Mouse (Mus musculus) lung, embryonic 16.5 days (tissue): ENCODE measurements around the gene Acot12. TPM values are rescaled to one million over a fixed set of nuclear protein-coding genes. Genes with fewer than 3 reads are reported as not detected.

ENCODE experiments used
- ATAC-seq: fragments of 200-750 bp; cut with Nextera tagmentation; 2 replicates; pipeline ENCODE4 v1.8.0; 2017; ENCODE audit warnings: low read depth, mild to moderate bottlenecking, moderate library complexity
- H3K27ac ChIP-seq: fragments of 300-500 bp; sonication (generic); 2 replicates; pipeline ENCODE4 v1.5.1; 2014; ENCODE audit warnings: mild to moderate bottlenecking, control low read depth, low read length
- H3K27me3 ChIP-seq: fragments of 300-500 bp; sonication (generic); 2 replicates; pipeline ENCODE4 v1.6.1; 2014; ENCODE audit warnings: low read depth, low read length, mixed read lengths; ENCODE audit not compliant: control insufficient read depth, insufficient read depth
- H3K36me3 ChIP-seq: fragments of 300-500 bp; sonication (generic); 2 replicates; pipeline ENCODE4 v1.6.1; 2014; ENCODE audit warnings: low read length; ENCODE audit not compliant: control insufficient read depth, insufficient read depth
- H3K4me1 ChIP-seq: fragments of 300-500 bp; sonication (generic); replicated peaks from 2 replicates; pipeline ENCODE4 v1.6.1; 2014; ENCODE audit warnings: low read length, mixed read lengths; ENCODE audit not compliant: control insufficient read depth, insufficient read depth
- H3K4me2 ChIP-seq: fragments of 300-500 bp; sonication (generic); 2 replicates; pipeline ENCODE4 v1.6.1; 2014; ENCODE audit warnings: low read depth, low read length, control low read depth
- H3K4me3 ChIP-seq: fragments of 300-500 bp; sonication (generic); 2 replicates; pipeline ENCODE4 v1.5.1; 2014; ENCODE audit warnings: mild to moderate bottlenecking, low read length, control low read depth
- H3K9ac ChIP-seq: fragments of 300-500 bp; sonication (generic); 2 replicates; pipeline ENCODE4 v1.6.1; 2014; ENCODE audit warnings: low read length, control low read depth
- H3K9me3 ChIP-seq: fragments of 300-500 bp; sonication (generic); 2 replicates; pipeline ENCODE4 v1.6.1; 2016; ENCODE audit warnings: low read length; ENCODE audit not compliant: control insufficient read depth
- WGBS: fragments of 180-500 bp; shearing (Covaris S2); extraction: QIAGEN DNeasy Blood & Tissue Kit; methylation state at CpG from one replicate; pipeline ENCODE4 v1.1.7; 2014; 5-methylcytosine and 5-hydroxymethylcytosine counted together
- polyA plus RNA-seq: library from polyadenylated mRNA; unstranded; fragments of >200 nt; fragmentation: Nextera tagmentation; extraction: Ambion mirVana; gene quantifications from 2 replicates; pipeline ENCODE4 v1.2.1, GENCODE M21; 2015

The Acot12 gene
- polyA plus RNA-seq, 1 experiment from 2014 or later: not detected

- peaks cover 28% of the 10 kb centered on the region for H3K36me3 ChIP-seq
- WGBS: 78% methylated on average over 5 of the region's 5 CpGs
Observed at GRCm38 (mm10) chr13:91801726-91802125, 60.4 kb downstream of the Acot12 start.

GRCm38 (mm10) chr13:91807155-91807839, 66.0 kb downstream of the Acot12 start, which contains the start of gene Zcchc9:
Gene Zcchc9, minus strand, starts transcription at chr13:91807705.
- H3K27ac ChIP-seq: peak within 1 kb of the TSS; percentile 94
- under 1% methylated on average over 50 of the region's 50 CpGs for WGBS
- peak within 1 kb of the TSS; percentile 98 for H3K9ac ChIP-seq
- H3K4me3 ChIP-seq: peak within 1 kb of the TSS; percentile 94
- peaks cover 9% of the 10 kb centered on the region for H3K4me1 ChIP-seq
- no peaks in the 10 kb centered on the region for H3K9me3 ChIP-seq
- no peaks in the 10 kb centered on the region for H3K27me3 ChIP-seq
- ATAC-seq: peak; percentile 99
- peak within 1 kb of the TSS; percentile 80 for H3K4me2 ChIP-seq
- peaks cover 13% of the 10 kb centered on the region for H3K36me3 ChIP-seq

More at GRCm38 (mm10) chr13:91801726-91802125, 60.4 kb downstream of the Acot12 start:
- peaks cover 5% of the 10 kb centered on the region; the same call in 1 of the 2 replicates for H3K4me1 ChIP-seq
- H3K27ac ChIP-seq: no peak overlapping the region
- ATAC-seq: no peak
- H3K27me3 ChIP-seq: no peaks in the 10 kb centered on the region
- H3K4me2 ChIP-seq: no peak overlapping the region
- no peaks in the 10 kb centered on the region for H3K9me3 ChIP-seq
- H3K9ac ChIP-seq: no peak overlapping the region
- H3K4me3 ChIP-seq: no peak overlapping the region

GRCm38 (mm10) chr13:91807874-91808575, 66.7 kb downstream of the Acot12 start:
- Histone ChIP-seq H3K27me3 (no peaks in the 10 kb centered on the region), H3K4me1 (peaks cover 9% of the 10 kb centered on the region), H3K4me2 (peak overlapping the region; percentile 80), H3K9me3 (no peaks in the 10 kb centered on the region), H3K9ac (peak overlapping the region; percentile 98), H3K4me3 (peak overlapping the region; percentile 94), H3K36me3 (peaks cover 13% of the 10 kb centered on the region), H3K27ac (peak overlapping the region; percentile 94)
- no peak for ATAC-seq
- 10% methylated on average over 20 of the region's 20 CpGs for whole genome bisulfite sequencing

GRCm38 (mm10) chr13:91809476-91809875, 68.2 kb downstream of the Acot12 start:
- ATAC-seq: no peak
- Histone ChIP-seq H3K4me2 (no peak overlapping the region), H3K9ac (no peak overlapping the region), H3K27me3 (no peaks in the 10 kb centered on the region), H3K4me1 (peaks cover 9% of the 10 kb centered on the region), H3K4me3 (no peak overlapping the region), H3K9me3 (no peaks in the 10 kb centered on the region), H3K27ac (no peak overlapping the region), H3K36me3 (peaks cover 10% of the 10 kb centered on the region)
- WGBS: 35% methylated on average over 2 of the region's 2 CpGs

GRCm38 (mm10) chr13:91814670-91815069, 73.4 kb downstream of the Acot12 start:
- H3K4me3 ChIP-seq: no peak overlapping the region
- no peaks in the 10 kb centered on the region for H3K4me1 ChIP-seq
- ATAC-seq: no peak
- WGBS: 84% methylated on average over 5 of the region's 5 CpGs
- H3K27me3 ChIP-seq: no peaks in the 10 kb centered on the region
- H3K9me3 ChIP-seq: no peaks in the 10 kb centered on the region
- H3K9ac ChIP-seq: no peak overlapping the region
- H3K4me2 ChIP-seq: no peak overlapping the region
- H3K36me3 ChIP-seq: no peaks in the 10 kb centered on the region
- no peak overlapping the region for H3K27ac ChIP-seq

- ATAC-seq: no peak
- Histone ChIP-seq H3K4me2 (no peak overlapping the region), H3K27ac (no peak overlapping the region), H3K27me3 (no peaks in the 10 kb centered on the region), H3K4me1 (0 out of 2 replicates have a peak, but pooled peaks cover 3% of the 10 kb centered on the region), H3K36me3 (no peaks in the 10 kb centered on the region), H3K9me3 (no peaks in the 10 kb centered on the region), H3K9ac (no peak overlapping the region), H3K4me3 (no peak overlapping the region)
- WGBS: 71% methylated on average over 6 of the region's 6 CpGs
Observed at GRCm38 (mm10) chr13:91823735-91824134, 82.4 kb downstream of the Acot12 start.

- WGBS: 46% methylated on average over 4 of the region's 4 CpGs
- ATAC-seq: no peak
- Histone ChIP-seq H3K27ac (no peak overlapping the region), H3K4me2 (no peak overlapping the region), H3K4me1 (0 out of 2 replicates have a peak, but pooled peaks cover 3% of the 10 kb centered on the region), H3K9ac (no peak overlapping the region), H3K36me3 (no peaks in the 10 kb centered on the region), H3K4me3 (no peak overlapping the region), H3K9me3 (no peaks in the 10 kb centered on the region), H3K27me3 (no peaks in the 10 kb centered on the region)
Observed at GRCm38 (mm10) chr13:91824845-91825550, 83.7 kb downstream of the Acot12 start.

- Histone ChIP-seq H3K27ac (no peak overlapping the region), H3K27me3 (no peaks in the 10 kb centered on the region), H3K9ac (no peak overlapping the region), H3K4me1 (0 out of 2 replicates have a peak, but pooled peaks cover 3% of the 10 kb centered on the region), H3K4me3 (no peak overlapping the region), H3K4me2 (no peak overlapping the region), H3K9me3 (no peaks in the 10 kb centered on the region), H3K36me3 (no peaks in the 10 kb centered on the region)
- ATAC-seq: no peak
- WGBS: 78% methylated on average over 2 of the region's 2 CpGs
Observed at GRCm38 (mm10) chr13:91826066-91826465, 84.8 kb downstream of the Acot12 start.

- 0 out of 2 replicates have a peak, but pooled peaks cover 3% of the 10 kb centered on the region for H3K4me1 ChIP-seq
- H3K9ac ChIP-seq: no peak overlapping the region
- H3K36me3 ChIP-seq: no peaks in the 10 kb centered on the region
- H3K4me3 ChIP-seq: no peak overlapping the region
- ATAC-seq: no peak
- H3K27me3 ChIP-seq: no peaks in the 10 kb centered on the region
- no peak overlapping the region for H3K27ac ChIP-seq
- no peak overlapping the region for H3K4me2 ChIP-seq
- no peaks in the 10 kb centered on the region for H3K9me3 ChIP-seq
Observed at GRCm38 (mm10) chr13:91827876-91828275, 86.6 kb downstream of the Acot12 start.
